Mouse (Mus musculus) limb, embryonic 15.5 days (tissue): ENCODE results near the gene Polr3c. TPM values are rescaled to one million over a fixed set of nuclear protein-coding genes. Genes with fewer than 3 reads are reported as not detected.
"Not testable (repeated sequence)": the region's sequence is repeated elsewhere in the genome, so short reads cannot be mapped to it uniquely, and the experiment has no call there.

Experiments
- ATAC-seq: fragments of 200-750 bp; cut with Nextera tagmentation; 2 replicates; pipeline ENCODE4 v1.8.0; 2017; ENCODE audit warnings: low read depth, moderate TSS enrichment; ENCODE audit not compliant: insufficient number of reproducible peaks, low FRiP score, low TSS enrichment
- H3K27ac ChIP-seq: fragments of 300-500 bp; sonication (generic); 2 replicates; pipeline ENCODE4 v1.5.1; 2015; ENCODE audit warnings: moderate library complexity, mild to moderate bottlenecking, inconsistent platforms
- H3K27me3 ChIP-seq: fragments of 300-500 bp; sonication (generic); 2 replicates; pipeline ENCODE4 v1.6.1; 2015; ENCODE audit warnings: inconsistent platforms
- H3K36me3 ChIP-seq: fragments of 300-500 bp; sonication (generic); 2 replicates; pipeline ENCODE4 v1.6.1; 2015; ENCODE audit warnings: inconsistent platforms
- H3K4me1 ChIP-seq: fragments of 300-500 bp; sonication (generic); 2 replicates; pipeline ENCODE4 v1.6.1; 2015; ENCODE audit warnings: inconsistent platforms
- H3K4me2 ChIP-seq: fragments of 300-500 bp; sonication (generic); 2 replicates; pipeline ENCODE4 v1.6.1; 2015; ENCODE audit warnings: mild to moderate bottlenecking, inconsistent platforms
- H3K4me3 ChIP-seq: fragments of 300-500 bp; sonication (generic); 2 replicates; pipeline ENCODE4 v1.5.1; 2015; ENCODE audit warnings: mild to moderate bottlenecking, inconsistent platforms
- H3K9ac ChIP-seq: fragments of 300-500 bp; sonication (generic); 2 replicates; pipeline ENCODE4 v1.6.1; 2015; ENCODE audit warnings: inconsistent platforms
- H3K9me3 ChIP-seq: fragments of 300-500 bp; sonication (generic); 2 replicates; pipeline ENCODE4 v1.6.1; 2016; ENCODE audit warnings: inconsistent platforms
- WGBS: fragments of 180-500 bp; shearing (Covaris S2); methylation state at CpG from one replicate; pipeline ENCODE4 v1.1.7; 2015; 5-methylcytosine and 5-hydroxymethylcytosine counted together
- polyA plus RNA-seq: library from polyadenylated mRNA; unstranded; fragments of >200 nt; fragmentation: Nextera tagmentation; extraction: Ambion mirVana; gene quantifications from 2 replicates; pipeline ENCODE4 v1.2.1, GENCODE M21; 2015

The Polr3c gene
- polyA plus RNA-seq, 1 experiment from 2014 or later, result 28.0 TPM

GRCm38 (mm10) chr3:96690298-96690697 is 37.1 kb downstream of the Polr3c start:
- Histone ChIP-seq H3K36me3 (no peaks in the 10 kb centered on the region), H3K4me3 (no peak overlapping the region), H3K9me3 (no peaks in the 10 kb centered on the region), H3K4me2 (no peak overlapping the region), H3K4me1 (0 out of 2 replicates have a peak, but pooled peaks cover 1% of the 10 kb centered on the region), H3K9ac (no peak overlapping the region), H3K27ac (no peak overlapping the region), H3K27me3 (no peaks in the 10 kb centered on the region)
- 60% methylated on average over 3 of the region's 3 CpGs for WGBS
- ATAC-seq, result no peak

DNA sequence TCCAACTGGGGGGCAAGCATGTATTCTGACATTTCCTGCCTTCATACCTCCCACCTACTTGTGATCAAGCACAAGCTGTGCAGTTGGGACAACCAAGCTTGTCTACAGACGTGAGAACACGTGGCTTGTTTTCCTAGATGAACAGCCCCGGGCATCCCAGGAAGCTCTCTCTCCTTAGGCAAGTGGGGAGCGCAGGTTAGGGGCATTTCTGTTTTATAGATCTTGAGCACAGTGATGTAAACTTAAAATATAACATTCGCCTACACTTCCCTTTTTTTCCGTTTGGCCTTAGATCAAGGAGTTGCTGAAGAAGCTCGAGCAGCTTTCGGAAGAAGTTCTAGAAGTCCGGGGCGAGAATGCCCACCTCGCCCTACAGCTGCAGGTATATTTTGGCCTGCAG is 38.6 kb downstream of the Polr3c start:
- 78% methylated on average over 11 of the region's 11 CpGs for WGBS
- H3K27ac ChIP-seq, result no peak overlapping the region
- H3K4me2 ChIP-seq, result no peak overlapping the region
- no peak for ATAC-seq
- no peaks in the 10 kb centered on the region for H3K36me3 ChIP-seq
- no peak overlapping the region for H3K9ac ChIP-seq
- H3K4me3 ChIP-seq, result no peak overlapping the region
- peaks cover 13% of the 10 kb centered on the region; the same call in 1 of the 2 replicates for H3K4me1 ChIP-seq
- H3K27me3 ChIP-seq, result peaks cover 7% of the 10 kb centered on the region
- H3K9me3 ChIP-seq, result no peaks in the 10 kb centered on the region

DNA sequence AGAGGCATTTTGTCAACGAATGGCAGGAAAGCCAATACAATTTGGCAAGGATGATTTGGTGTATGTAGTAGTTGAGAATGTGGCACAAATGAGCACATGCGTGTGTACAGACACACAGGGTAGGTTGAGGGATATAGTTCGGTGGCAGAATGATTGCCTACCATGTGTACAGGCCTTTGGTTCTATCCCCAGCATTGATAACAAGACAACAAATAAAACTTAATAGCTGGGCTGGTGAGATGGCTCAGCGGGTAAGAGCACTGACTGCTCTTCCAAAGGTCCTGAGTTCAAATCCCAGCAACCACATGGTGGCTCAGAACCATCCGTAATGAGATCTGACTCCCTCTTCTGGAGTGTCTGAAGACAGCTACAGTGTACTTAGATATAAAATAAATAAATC is 41.4 kb downstream of the Polr3c start:
- not testable (repeated sequence) for H3K4me3 ChIP-seq, H3K36me3 ChIP-seq, ATAC-seq, H3K27ac ChIP-seq, H3K4me2 ChIP-seq, H3K9me3 ChIP-seq, H3K9ac ChIP-seq
- H3K4me1 ChIP-seq, result peaks cover 13% of the 10 kb centered on the region; the same call in 1 of the 2 replicates
- peaks cover 10% of the 10 kb centered on the region for H3K27me3 ChIP-seq
- WGBS, result 91% methylated on average over 5 of the region's 5 CpGs

DNA sequence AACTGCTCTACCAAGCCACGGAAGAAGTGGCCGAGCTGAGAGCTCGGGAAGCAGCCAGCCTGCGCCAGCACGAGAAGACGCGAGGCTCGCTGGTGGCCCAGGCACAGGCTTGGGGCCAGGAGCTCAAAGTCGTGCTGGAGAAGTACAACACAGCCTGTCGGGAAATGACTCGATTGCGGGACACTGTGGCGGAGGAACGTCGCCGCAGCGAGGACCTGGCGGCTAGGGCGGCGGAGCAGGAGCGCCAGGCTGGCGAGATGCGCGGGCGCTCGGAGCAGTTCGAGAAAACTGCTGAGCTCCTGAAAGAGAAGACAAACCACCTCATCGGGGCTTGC is 42.6 kb downstream of the Polr3c start:
- Histone ChIP-seq H3K4me1 (peaks cover 13% of the 10 kb centered on the region; the same call in 1 of the 2 replicates), H3K36me3 (no peaks in the 10 kb centered on the region), H3K27ac (no peak overlapping the region), H3K4me3 (peak overlapping the region; percentile 30), H3K4me2 (peak overlapping the region; percentile 40), H3K9me3 (no peaks in the 10 kb centered on the region), H3K27me3 (peaks cover 10% of the 10 kb centered on the region), H3K9ac (peak overlapping the region; percentile 3; the same call in 1 of the 2 replicates)
- no peak for ATAC-seq
- 29% methylated on average over 28 of the region's 28 CpGs for WGBS

GRCm38 (mm10) chr3:96684151-96684821 is 43.1 kb downstream of the Polr3c start:
- peaks cover 10% of the 10 kb centered on the region for H3K27me3 ChIP-seq
- no peaks in the 10 kb centered on the region for H3K36me3 ChIP-seq
- peak overlapping the region; percentile 3; the same call in 1 of the 2 replicates for H3K9ac ChIP-seq
- peak overlapping the region; percentile 30 for H3K4me3 ChIP-seq
- 52% methylated on average over 17 of the region's 17 CpGs for WGBS
- H3K27ac ChIP-seq, result no peak overlapping the region
- no peaks in the 10 kb centered on the region for H3K9me3 ChIP-seq
- peak overlapping the region; percentile 40 for H3K4me2 ChIP-seq
- 0 out of 2 replicates have a peak, but pooled peaks have one; percentile 26 for ATAC-seq
- H3K4me1 ChIP-seq, result peaks cover 15% of the 10 kb centered on the region; the same call in 1 of the 2 replicates

DNA sequence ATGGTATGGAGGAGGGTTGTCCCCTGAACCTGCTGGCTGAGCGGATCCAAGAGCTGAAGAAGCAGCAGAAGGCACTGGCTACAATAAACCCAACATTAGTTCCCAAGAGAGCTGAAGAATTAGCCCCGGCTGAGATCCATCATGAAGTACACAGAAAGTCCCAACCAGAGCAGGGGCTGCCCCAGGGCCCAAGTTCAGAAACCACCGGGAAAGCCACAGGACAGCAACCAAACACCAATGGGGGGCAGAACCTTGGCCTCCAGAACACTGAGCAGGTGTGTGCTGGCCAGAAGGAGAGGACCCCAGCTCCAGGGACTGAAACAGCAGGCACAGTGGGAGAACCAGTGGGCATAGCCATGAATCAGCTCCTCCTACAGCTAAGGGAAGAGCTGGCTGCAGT is 43.9 kb downstream of the Polr3c start:
- H3K27me3 ChIP-seq, result peaks cover 10% of the 10 kb centered on the region
- no peak overlapping the region for H3K27ac ChIP-seq
- H3K36me3 ChIP-seq, result no peaks in the 10 kb centered on the region
- no peaks in the 10 kb centered on the region for H3K9me3 ChIP-seq
- WGBS, result 77% methylated on average over 3 of the region's 3 CpGs
- ATAC-seq, result no peak
- H3K9ac ChIP-seq, result no peak overlapping the region
- peaks cover 17% of the 10 kb centered on the region; the same call in 1 of the 2 replicates for H3K4me1 ChIP-seq
- H3K4me2 ChIP-seq, result no peak overlapping the region
- H3K4me3 ChIP-seq, result no peak overlapping the region

- no peak for ATAC-seq
- H3K4me3 ChIP-seq, result no peak overlapping the region
- H3K9me3 ChIP-seq, result no peaks in the 10 kb centered on the region
- H3K9ac ChIP-seq, result no peak overlapping the region
- no peak overlapping the region for H3K4me2 ChIP-seq
- peaks cover 10% of the 10 kb centered on the region for H3K27me3 ChIP-seq
- WGBS, result 27% methylated on average over 12 of the region's 12 CpGs
- no peaks in the 10 kb centered on the region for H3K36me3 ChIP-seq
- no peak overlapping the region for H3K27ac ChIP-seq
- H3K4me1 ChIP-seq, result peaks cover 21% of the 10 kb centered on the region; the same call in 1 of the 2 replicates
Measured at GRCm38 (mm10) chr3:96680269-96680956, 47.0 kb downstream of the Polr3c start.

GRCm38 (mm10) chr3:96679159-96679674 is 48.2 kb downstream of the Polr3c start:
- Histone ChIP-seq H3K9ac (no peak overlapping the region), H3K27ac (no peak overlapping the region), H3K27me3 (peaks cover 7% of the 10 kb centered on the region), H3K4me1 (peaks cover 14% of the 10 kb centered on the region), H3K36me3 (no peaks in the 10 kb centered on the region), H3K4me3 (no peak overlapping the region), H3K4me2 (no peak overlapping the region), H3K9me3 (no peaks in the 10 kb centered on the region)
- WGBS, result 27% methylated on average over 5 of the region's 5 CpGs
- ATAC-seq, result peak; percentile 53; the same call in 1 of the 2 replicates

GRCm38 (mm10) chr3:96678456-96678855 is 49.0 kb downstream of the Polr3c start:
- no peak overlapping the region for H3K4me2 ChIP-seq
- H3K27me3 ChIP-seq, result no peaks in the 10 kb centered on the region
- no peak overlapping the region for H3K4me3 ChIP-seq
- H3K9ac ChIP-seq, result no peak overlapping the region
- WGBS, result 66% methylated on average over 7 of the region's 7 CpGs
- no peak overlapping the region for H3K27ac ChIP-seq
- no peak for ATAC-seq
- H3K36me3 ChIP-seq, result no peaks in the 10 kb centered on the region
- peaks cover 14% of the 10 kb centered on the region for H3K4me1 ChIP-seq
- no peaks in the 10 kb centered on the region for H3K9me3 ChIP-seq

DNA sequence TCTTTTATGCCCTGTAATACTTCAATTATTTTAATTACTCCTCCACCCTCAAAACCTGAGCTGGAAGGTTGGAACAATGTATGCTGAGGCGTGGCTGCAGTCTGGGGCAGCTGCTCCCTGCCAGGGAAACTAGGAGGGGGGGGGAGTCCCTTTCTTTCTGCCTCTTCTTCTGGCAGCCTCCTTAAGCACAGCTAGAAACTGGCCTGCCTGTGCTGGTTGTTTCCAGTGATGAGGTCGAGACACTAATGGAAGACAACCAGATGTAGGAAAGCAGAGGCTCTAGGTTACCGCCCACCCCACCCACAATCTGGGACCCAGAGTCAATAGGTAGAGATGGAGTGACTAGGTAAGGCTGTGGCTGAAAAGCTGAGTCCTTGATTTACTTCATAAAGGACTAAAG is 51.7 kb downstream of the Polr3c start:
- H3K27ac ChIP-seq, result peak overlapping the region; percentile 67; the same call in 1 of the 2 replicates

GRCm38 (mm10) chr3:96675171-96675570 is 52.3 kb downstream of the Polr3c start:
- WGBS, result 53% methylated on average over 3 of the region's 3 CpGs
- H3K4me2 ChIP-seq, result no peak overlapping the region
- no peaks in the 10 kb centered on the region for H3K9me3 ChIP-seq
- no peaks in the 10 kb centered on the region for H3K36me3 ChIP-seq
- ATAC-seq, result no peak
- no peak overlapping the region for H3K4me3 ChIP-seq
- peak overlapping the region; percentile 67; the same call in 1 of the 2 replicates for H3K27ac ChIP-seq
- H3K9ac ChIP-seq, result no peak overlapping the region
- H3K4me1 ChIP-seq, result peaks cover 22% of the 10 kb centered on the region
- no peaks in the 10 kb centered on the region for H3K27me3 ChIP-seq

More for the DNA sequence above, 51.7 kb downstream of the Polr3c start:
- 39% methylated on average over 3 of the region's 3 CpGs for WGBS
- Histone ChIP-seq H3K4me2 (no peak overlapping the region), H3K27me3 (no peaks in the 10 kb centered on the region), H3K36me3 (no peaks in the 10 kb centered on the region), H3K4me3 (no peak overlapping the region), H3K4me1 (peaks cover 17% of the 10 kb centered on the region), H3K9me3 (no peaks in the 10 kb centered on the region), H3K9ac (no peak overlapping the region)
- ATAC-seq, result no peak

DNA sequence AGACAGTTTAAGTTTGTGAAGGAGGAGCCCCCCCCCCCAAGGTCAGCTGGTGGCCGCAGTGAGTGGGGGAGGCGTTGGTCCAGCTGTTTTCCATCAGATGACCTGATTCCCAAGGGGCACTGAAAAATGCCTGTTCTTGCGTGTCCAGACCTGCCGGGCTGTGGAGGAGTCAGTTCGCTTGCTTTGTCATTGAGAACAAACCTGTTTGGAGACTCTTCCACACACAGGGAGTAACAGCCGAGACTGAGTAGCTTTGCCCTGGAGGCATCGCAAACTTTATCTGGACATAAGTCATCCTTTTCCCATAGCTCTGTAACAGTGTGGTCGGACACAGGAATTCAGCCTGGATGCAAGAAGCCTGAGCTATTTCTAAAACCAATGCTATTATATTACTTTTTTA is 53.0 kb downstream of the Polr3c start:
- Histone ChIP-seq H3K4me3 (no peak overlapping the region), H3K36me3 (no peaks in the 10 kb centered on the region), H3K4me1 (peaks cover 22% of the 10 kb centered on the region), H3K27me3 (no peaks in the 10 kb centered on the region), H3K27ac (peak overlapping the region; percentile 67), H3K4me2 (0 out of 2 replicates have a peak overlapping the region, but pooled peaks have one; percentile 19), H3K9me3 (no peaks in the 10 kb centered on the region), H3K9ac (no peak overlapping the region)
- no peak for ATAC-seq
- 14% methylated on average over 8 of the region's 8 CpGs for WGBS
